Mouse (Mus musculus) c-Kit-positive CD71-negative TER-119-negative erythroid progenitor cells, embryonic 14.5 days (primary cell): ENCODE measurements around the gene Lpar3.

Experiments
- DNase-seq: peaks from one replicate; pipeline ENCODE4 v3.0.0-alpha.2; 2013; ENCODE audit warnings: low read depth

The Lpar3 gene

DNA sequence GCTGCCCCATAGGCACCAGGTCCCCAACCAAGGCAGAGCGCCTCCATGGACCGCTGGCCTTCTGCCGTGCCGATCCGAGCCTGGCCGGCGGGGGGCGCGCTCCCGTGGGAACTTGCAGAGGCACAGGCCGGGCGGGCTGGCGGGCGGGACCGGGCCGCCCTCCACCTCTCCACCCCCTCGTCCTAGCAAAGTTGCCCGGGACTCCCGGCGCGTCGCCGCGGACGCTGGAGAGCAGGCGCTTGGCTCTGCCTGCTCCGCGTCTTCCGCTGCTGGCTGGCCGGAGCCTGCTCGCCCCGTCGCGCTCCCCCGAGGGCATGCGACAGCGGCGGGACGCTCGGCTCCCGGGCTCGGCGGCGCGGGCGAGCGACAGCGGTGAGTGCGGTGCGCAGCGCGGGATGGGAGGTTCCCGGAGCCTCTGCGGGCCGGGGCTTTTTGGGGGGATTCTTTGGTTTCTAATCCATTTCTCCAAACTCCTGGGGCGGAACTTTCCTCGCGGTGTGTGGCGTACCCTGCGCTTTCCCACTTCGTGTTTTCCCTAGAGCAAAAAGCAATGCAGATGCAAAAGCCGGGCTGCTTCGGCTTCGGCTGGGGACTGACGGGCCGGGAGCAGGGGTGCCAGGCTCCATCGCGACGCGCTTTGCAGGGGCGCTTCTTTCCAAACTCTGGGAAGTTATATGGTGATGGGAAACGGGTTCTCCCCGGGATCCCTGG is at the start of gene Lpar3:
Lpar3 (plus strand) TSS at position 188 of the 711 bp plus-strand sequence.
- DNase-seq: peak; percentile 17

DNA sequence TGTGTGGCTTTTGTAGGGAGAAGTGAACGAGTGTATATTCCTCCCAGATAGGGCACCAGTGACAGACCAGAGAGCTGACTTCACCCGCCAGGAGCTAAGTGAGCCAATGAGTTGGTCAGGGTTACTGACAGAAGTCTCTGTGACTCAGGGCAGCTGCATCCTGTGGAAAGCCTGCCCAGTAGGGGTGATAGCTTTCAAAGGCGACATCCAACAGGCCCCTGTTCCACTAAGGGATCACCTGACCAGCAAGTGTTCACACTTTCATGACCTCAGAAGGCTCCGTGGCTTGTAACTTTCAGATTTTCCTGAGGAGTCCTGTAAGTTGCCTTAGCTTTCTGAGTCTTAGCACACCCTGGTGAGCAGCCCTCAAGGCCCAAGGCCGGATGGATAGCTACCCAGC is 47.7 kb upstream of the Lpar3 start:
- no peak for DNase-seq

- DNase-seq: no peak
These were observed 46.5 kb upstream of the Lpar3 start for GRCm38 (mm10) chr3:146174215-146174614.

GRCm38 (mm10) chr3:146177295-146177694 is 43.5 kb upstream of the Lpar3 start:
- DNase-seq: no peak

GRCm38 (mm10) chr3:146177748-146178582 is 42.8 kb upstream of the Lpar3 start:
- DNase-seq: peak; percentile 65

GRCm38 (mm10) chr3:146180341-146180740 is 40.4 kb upstream of the Lpar3 start:
- DNase-seq: no peak

DNA sequence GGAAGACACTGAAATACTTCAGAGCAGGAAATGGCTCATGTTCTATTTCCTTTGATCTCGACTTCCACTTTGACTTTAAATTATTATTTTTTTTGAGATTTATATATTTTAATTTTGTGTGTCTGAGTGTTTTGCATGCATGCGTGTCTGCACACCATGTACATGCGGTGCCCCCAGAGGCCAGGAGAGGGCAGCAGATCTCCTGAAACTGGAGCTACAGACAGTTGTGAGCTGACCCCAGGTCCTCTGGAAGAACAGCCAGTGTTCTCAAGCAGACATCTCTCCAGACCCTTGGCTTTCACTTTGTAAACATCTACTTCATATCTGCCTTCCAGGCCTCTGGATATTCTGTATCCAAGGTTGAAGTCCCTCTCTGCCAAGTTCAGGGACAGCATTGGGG is 39.8 kb upstream of the Lpar3 start:
- peak; percentile 43 for DNase-seq

DNA sequence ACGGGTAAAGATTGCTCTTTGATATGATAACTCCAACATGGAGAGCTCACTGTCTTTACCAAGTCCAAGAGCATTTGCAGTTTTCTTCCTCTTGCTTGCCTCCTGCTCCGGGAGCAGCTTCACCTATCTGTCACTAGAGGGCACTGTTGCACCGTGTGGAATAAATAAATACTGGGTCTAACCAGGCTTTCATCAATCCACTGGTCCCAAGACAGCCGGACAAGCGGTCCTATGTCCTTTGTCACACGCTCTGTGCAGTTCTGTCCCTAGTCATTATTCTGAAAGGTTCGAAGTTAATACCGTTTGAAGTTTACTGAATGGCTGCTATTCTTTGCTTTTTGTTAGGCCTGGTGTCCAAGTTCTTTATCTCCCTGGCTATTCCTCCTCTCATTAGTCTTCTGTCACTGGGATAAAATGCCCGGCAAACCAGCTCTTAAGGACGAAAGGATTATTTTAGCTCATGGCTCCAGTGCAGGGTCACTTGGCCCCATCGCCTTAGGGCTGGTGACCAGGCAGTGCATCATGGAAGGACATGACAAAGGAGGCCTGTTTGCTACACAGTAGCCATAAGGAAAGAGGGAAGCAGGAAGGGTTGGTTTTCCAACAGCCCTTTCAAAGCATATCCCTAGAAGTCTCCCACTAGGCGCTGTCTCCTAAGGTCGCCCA is 35.6 kb upstream of the Lpar3 start:
- peak; percentile 44 for DNase-seq

DNA sequence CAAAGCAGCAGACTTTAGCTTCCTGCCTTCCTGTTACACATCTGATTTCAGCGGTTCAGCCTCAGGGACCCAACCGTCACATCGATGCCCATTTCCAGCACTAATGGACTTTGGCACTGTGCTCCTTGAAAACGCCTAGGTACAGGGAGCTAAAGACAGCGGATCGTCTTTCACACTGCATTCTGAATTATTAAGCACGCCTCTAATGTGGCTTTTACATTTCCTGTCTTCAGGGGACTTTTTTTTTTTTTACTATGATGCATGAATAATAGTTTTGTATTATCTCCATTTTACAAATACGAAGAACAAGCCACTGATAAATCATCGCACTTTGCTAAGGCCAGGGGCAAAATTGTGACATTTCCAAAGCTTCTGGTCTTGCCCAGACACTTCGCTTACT is 34.7 kb upstream of the Lpar3 start:
- DNase-seq: no peak

GRCm38 (mm10) chr3:146189933-146190332 is 30.8 kb upstream of the Lpar3 start:
- no peak for DNase-seq

- DNase-seq: no peak
These were observed 28.3 kb upstream of the Lpar3 start for GRCm38 (mm10) chr3:146192507-146192906.

DNA sequence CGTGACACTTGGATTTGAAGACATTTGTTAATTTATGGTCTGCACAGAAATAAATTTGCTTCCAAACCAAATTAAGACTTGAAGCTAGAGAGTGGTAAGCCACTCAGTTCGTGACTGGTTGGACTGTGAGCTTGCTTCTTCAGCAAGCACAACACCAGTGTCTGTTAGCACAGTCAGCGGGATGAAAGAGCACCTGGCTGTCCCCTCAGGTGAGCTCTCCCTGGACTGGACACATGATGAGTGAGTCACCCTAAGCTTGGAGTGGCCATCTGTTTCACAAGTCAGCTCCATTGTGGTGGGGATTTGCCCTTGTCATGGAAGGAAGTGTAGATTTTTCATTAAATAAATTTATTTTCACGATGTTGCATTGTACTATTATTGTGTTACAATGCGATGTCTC is 25.6 kb upstream of the Lpar3 start:
- DNase-seq: no peak

DNA sequence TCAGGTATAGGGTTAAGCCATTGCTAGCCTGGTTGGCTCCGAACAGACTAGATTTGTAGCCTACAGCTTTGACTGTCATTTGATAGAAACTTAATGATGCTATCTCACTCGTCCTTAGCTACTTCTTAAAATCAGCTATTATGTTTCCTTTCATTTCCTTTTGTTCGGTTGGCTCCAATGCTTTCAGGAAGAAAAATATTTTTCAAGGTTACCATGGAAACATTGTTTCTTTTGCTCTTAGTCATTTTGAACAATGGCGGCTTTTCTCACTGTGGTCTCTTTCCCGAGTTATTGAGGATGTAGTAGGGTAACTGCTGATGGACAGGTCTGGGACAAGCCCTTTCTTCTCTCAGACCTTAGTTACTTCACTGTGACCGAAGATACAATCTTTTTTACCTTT is 24.5 kb upstream of the Lpar3 start:
- no peak for DNase-seq

DNA sequence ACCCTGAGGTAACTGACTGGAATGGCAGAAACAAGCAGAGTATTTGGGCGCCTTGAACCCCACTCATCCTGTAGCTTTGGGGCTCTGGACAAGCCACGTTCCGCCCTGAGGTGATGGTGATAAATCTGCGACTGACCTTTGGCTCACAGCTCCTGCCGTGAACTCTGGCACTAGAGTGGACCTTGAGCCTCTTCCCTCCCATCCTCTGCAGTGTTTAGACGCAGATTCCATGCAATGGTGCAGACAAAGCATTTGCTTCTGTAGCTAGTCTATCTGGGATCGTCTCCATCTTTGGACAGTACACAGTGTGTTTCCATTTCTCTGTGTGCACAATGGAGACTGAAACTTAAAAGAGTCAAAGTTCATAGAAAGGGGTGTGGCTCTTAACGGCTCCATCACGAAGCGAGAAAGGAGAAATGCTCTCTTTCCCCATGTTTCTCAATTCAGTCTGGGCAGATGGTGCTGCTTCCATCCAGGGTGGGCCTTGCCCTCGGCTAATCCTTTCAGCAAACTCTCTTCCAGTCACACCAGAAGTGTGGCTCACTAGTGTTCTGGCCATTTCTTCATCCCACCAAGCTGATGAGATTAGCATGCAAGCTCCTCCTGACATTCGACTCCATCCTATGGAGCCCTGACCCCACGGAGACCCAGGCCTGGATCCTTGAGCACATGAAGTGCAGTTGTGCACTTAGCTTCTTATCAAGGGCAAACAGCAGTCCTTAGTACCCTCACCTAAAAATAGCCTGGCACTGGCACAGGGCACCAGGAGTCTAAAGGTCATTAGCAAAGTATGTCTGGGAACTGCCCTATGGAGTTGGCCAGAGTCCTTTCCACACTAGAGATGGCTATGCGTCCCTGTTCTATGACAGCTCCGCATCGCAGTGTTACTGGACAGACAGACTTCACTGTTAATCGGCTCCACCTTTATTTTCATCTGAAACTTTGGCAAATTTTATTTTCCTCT is 23.7 kb upstream of the Lpar3 start:
- DNase-seq: no peak

DNA sequence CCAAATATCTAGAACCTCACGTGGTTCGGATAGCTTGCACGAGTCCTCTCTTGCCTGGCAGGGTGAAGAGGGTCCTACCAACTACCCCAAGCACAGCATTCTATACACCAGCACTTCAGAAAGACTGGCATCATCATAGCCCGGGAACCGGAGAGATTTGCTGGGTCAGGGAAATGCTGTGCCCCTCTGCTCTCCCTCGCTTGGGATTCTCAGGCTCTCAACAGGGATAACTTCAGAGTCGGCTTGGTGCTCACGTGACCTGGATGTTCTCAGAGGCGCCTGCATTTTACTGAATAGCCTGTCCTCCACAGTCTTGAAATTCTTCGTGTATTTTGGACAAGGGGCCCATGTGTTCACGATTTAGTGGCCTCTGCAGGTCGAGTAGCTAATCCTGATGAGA is 23.0 kb upstream of the Lpar3 start:
- no peak for DNase-seq

GRCm38 (mm10) chr3:146198803-146199481 is 21.8 kb upstream of the Lpar3 start:
- DNase-seq: no peak

DNA sequence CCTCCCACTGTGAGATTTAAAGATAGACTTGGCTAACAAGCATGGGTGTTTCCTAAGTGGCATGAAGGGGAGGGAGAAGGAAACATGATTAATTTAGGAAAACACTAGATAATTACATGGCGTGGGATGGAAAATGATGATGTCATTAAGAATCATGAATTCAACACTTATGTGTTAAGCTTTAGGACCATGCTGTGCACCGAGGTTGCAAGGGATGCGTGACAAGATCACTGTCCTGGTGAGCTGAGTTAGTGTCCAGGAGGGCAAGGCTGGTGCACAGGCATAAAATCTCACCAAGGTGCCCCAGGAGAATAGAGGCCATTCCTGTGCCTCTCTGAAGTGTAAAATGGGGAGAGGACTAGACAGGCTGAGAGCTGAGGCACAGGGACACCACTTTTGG is 21.3 kb upstream of the Lpar3 start:
- no peak for DNase-seq

- DNase-seq: no peak
These were observed 16.4 kb upstream of the Lpar3 start for GRCm38 (mm10) chr3:146204375-146204774.

GRCm38 (mm10) chr3:146205305-146205704 is 15.5 kb upstream of the Lpar3 start:
- no peak for DNase-seq

DNA sequence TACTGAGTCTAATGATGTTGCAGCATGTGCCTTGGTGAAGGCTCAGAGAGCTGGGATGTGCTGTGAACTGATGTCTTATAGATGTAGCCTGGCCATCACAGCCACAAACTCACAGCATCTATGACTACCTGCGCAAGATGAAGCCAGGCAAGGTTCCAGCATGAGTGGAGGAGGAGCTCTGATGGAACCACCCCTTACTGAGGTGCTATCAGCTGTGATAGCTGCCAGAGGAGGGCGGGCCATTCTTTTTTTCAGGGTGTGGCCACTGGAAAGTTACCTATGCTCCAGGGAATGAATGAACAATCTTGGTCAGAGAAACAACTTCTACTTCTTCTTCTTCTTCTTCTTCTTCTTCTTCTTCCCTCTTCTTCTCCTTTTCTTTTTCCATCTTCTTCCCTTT is 14.1 kb upstream of the Lpar3 start:
- no peak for DNase-seq

GRCm38 (mm10) chr3:146207440-146207839 is 13.3 kb upstream of the Lpar3 start:
- DNase-seq: no peak
